8 mouse cellular contexts compared by ENCODE assay signal in genomic region chr10:67003009-67003742, GRCm38 (mm10).
DNase-seq lines count a peak whose midpoint lies in the region; ATAC-seq and TF ChIP-seq lines count a peak whose summit lies in the region.

No protein-coding gene starts in this region.

- no peaks in the 10 kb centered on the region for H3K27me3 ChIP-seq in embryonic facial prominence, embryonic 12.5 days
- H3K27me3 ChIP-seq in heart, embryonic 10.5 days (ENCODE audit: insufficient read depth, poor library complexity, severe bottlenecking): no peaks in the 10 kb centered on the region
- H3K27me3 ChIP-seq in liver, postnatal 0 days (ENCODE audit: insufficient read depth, low read length): no peaks in the 10 kb centered on the region
- H3K27me3 ChIP-seq in neural tube, embryonic 11.5 days (ENCODE audit: control insufficient read depth, insufficient read depth, low read length): no peaks in the 10 kb centered on the region

- H3K4me3 ChIP-seq in embryonic facial prominence, embryonic 12.5 days: peak overlapping the region; percentile 32
- peak overlapping the region; percentile 55 for H3K4me3 ChIP-seq in heart, embryonic 10.5 days
- peak overlapping the region; percentile 37 for H3K4me3 ChIP-seq in liver, postnatal 0 days (ENCODE audit: low read depth, low read length)
- peak overlapping the region; percentile 25 for H3K4me3 ChIP-seq in neural tube, embryonic 11.5 days (ENCODE audit: low read depth, low read length)

- H3K9me3 ChIP-seq in embryonic facial prominence, embryonic 12.5 days: no peaks in the 10 kb centered on the region
- H3K9me3 ChIP-seq in heart, embryonic 10.5 days: no peaks in the 10 kb centered on the region
- no peaks in the 10 kb centered on the region for H3K9me3 ChIP-seq in liver, postnatal 0 days (ENCODE audit: low read length)
- H3K9me3 ChIP-seq in neural tube, embryonic 11.5 days (ENCODE audit: control insufficient read depth, low read length): no peaks in the 10 kb centered on the region

- TF ChIP-seq CTCF in liver, postnatal 0 days (IDR thresholded peaks at IDR 0.05; ENCODE audit: low read depth): no peak

- 1% methylated on average over 25 of the region's 25 CpGs for WGBS in embryonic facial prominence, embryonic 12.5 days
- WGBS in heart, embryonic 10.5 days: under 1% methylated on average over 25 of the region's 25 CpGs
- WGBS in liver, postnatal 0 days (ENCODE audit: insufficient replicate concordance): 4% methylated on average over 25 of the region's 25 CpGs
- under 1% methylated on average over 25 of the region's 25 CpGs for WGBS in neural tube, embryonic 11.5 days

- peak overlapping the region; percentile 54 for H3K4me2 ChIP-seq in embryonic facial prominence, embryonic 12.5 days (replicated peaks)
- H3K4me2 ChIP-seq in liver, postnatal 0 days (ENCODE audit: low read depth, low read length): peak overlapping the region; percentile 81
- H3K4me2 ChIP-seq in neural tube, embryonic 11.5 days (ENCODE audit: low read depth): peak overlapping the region; percentile 50

- ATAC-seq in embryonic facial prominence, embryonic 12.5 days (ENCODE audit: insufficient number of reproducible peaks, insufficient read depth, low FRiP score, low TSS enrichment): peak; percentile 81
- ATAC-seq in liver, postnatal 0 days: 0 out of 2 replicates have a peak, but pooled peaks have one; percentile 5
- ATAC-seq in neural tube, embryonic 11.5 days (ENCODE audit: insufficient read depth, low FRiP score, low TSS enrichment): peak; percentile 78

- peak overlapping the region; percentile 24; the same call in 1 of the 2 replicates for H3K9ac ChIP-seq in embryonic facial prominence, embryonic 12.5 days
- H3K9ac ChIP-seq in liver, postnatal 0 days (replicated peaks): peak overlapping the region; percentile 36
- H3K9ac ChIP-seq in neural tube, embryonic 11.5 days (ENCODE audit: low read length): peak overlapping the region; percentile 51

- peak; percentile 22 for DNase-seq in thymus, postnatal 14 days
- DNase-seq in thymus, postnatal 10 days (ENCODE audit: low spot score in 2 of 2): no peak
- DNase-seq in heart, embryonic 10.5 days (ENCODE audit: low spot score): peak; percentile 86
- peak; percentile 35 to 36 for DNase-seq in kidney, adult 8-10 months
- no peak for DNase-seq in liver, postnatal 0 days
- DNase-seq in neural tube, embryonic 11.5 days (ENCODE audit: low spot score): peak; percentile 82
- DNase-seq in yolk sac, embryonic 10.5 days (ENCODE audit: low spot score): peak; percentile 68

- peak overlapping the region; percentile 94 for H3K27ac ChIP-seq in embryonic facial prominence, embryonic 12.5 days
- H3K27ac ChIP-seq in heart, embryonic 10.5 days: peak overlapping the region; percentile 91
- peak overlapping the region; percentile 88 for H3K27ac ChIP-seq in liver, postnatal 0 days (ENCODE audit: low read depth)
- peak overlapping the region; percentile 91 for H3K27ac ChIP-seq in neural tube, embryonic 11.5 days (ENCODE audit: low read depth, low read length)

- no peaks in the 10 kb centered on the region for H3K36me3 ChIP-seq in embryonic facial prominence, embryonic 12.5 days
- H3K36me3 ChIP-seq in heart, embryonic 10.5 days: no peaks in the 10 kb centered on the region
- no peaks in the 10 kb centered on the region for H3K36me3 ChIP-seq in liver, postnatal 0 days (replicated peaks; ENCODE audit: insufficient read depth, low read length)
- H3K36me3 ChIP-seq in neural tube, embryonic 11.5 days (ENCODE audit: control insufficient read depth, insufficient read depth, low read length): no peaks in the 10 kb centered on the region

- TF ChIP-seq EP300 in liver, postnatal 0 days (IDR thresholded peaks at IDR 0.05; ENCODE audit: low read depth): no peak

- H3K4me1 ChIP-seq in embryonic facial prominence, embryonic 12.5 days: peaks cover 28% of the 10 kb centered on the region
- H3K4me1 ChIP-seq in heart, embryonic 10.5 days: peaks cover 34% of the 10 kb centered on the region
- H3K4me1 ChIP-seq in liver, postnatal 0 days (ENCODE audit: insufficient read depth): peaks cover 24% of the 10 kb centered on the region
- peaks cover 17% of the 10 kb centered on the region for H3K4me1 ChIP-seq in neural tube, embryonic 11.5 days (ENCODE audit: control insufficient read depth, insufficient read depth, low read length)

Comparison
In these comparisons a context has a peak if more than half of its experiments do, and no peak if none do; other contexts are left out.
1. DNase-seq: peak in thymus, postnatal 14 days (single experiment), heart, embryonic 10.5 days (single experiment), kidney, adult 8-10 months (2 of 2), neural tube, embryonic 11.5 days (single experiment) and yolk sac, embryonic 10.5 days (single experiment); none in thymus, postnatal 10 days (0 of 2) and liver, postnatal 0 days (single experiment).
2. ATAC-seq: peak in every context shown above with its lines; median percentile 81 in embryonic facial prominence, embryonic 12.5 days; 78 in neural tube, embryonic 11.5 days; 5 in liver, postnatal 0 days.
3. Peak in every context shown above with its lines, with median percentiles within 50 percentile points of each other: H3K27ac ChIP-seq, H3K4me2 ChIP-seq, H3K4me3 ChIP-seq and H3K9ac ChIP-seq.